Mouse (Mus musculus) bone marrow, adult 2 months (tissue): ENCODE results near the gene Ttc30a2. TPM values are rescaled to one million over a fixed set of nuclear protein-coding genes. Genes with fewer than 3 reads are reported as not detected.
"Not testable (repeated sequence)": the region's sequence is repeated elsewhere in the genome, so short reads cannot be mapped to it uniquely, and the experiment has no call there.

Experiments
- H3K27ac ChIP-seq: fragments of 200-500 bp; 2 replicates; pipeline ENCODE4 v1.5.1; 2012; ENCODE audit warnings: low read depth, mild to moderate bottlenecking, control low read depth, inconsistent platforms, low read length; ENCODE audit not compliant: control insufficient read depth, poor library complexity, insufficient read depth
- H3K4me1 ChIP-seq: fragments of 200-500 bp; 2 replicates; pipeline ENCODE4 v1.6.1; 2011; ENCODE audit warnings: low read length; ENCODE audit not compliant: control insufficient read depth, insufficient read depth
- H3K4me3 ChIP-seq: fragments of 200-500 bp; replicated peaks from 2 replicates; pipeline ENCODE3; 2011; ENCODE audit warnings: mild to moderate bottlenecking, low read depth, low read length, control low read depth; ENCODE audit not compliant: control insufficient read depth
- CTCF ChIP-seq: fragments of 200-500 bp; IDR thresholded peaks from 2 replicates; pipeline ENCODE4 v1.5.1; 2011; ENCODE audit warnings: low read length, control low read depth; ENCODE audit not compliant: control insufficient read depth, insufficient read depth
- POLR2A ChIP-seq: fragments of 200-500 bp; IDR thresholded peaks from 2 replicates; pipeline ENCODE4 v1.6.1; 2011; ENCODE audit warnings: low read depth, mild to moderate bottlenecking, control low read depth, low read length, borderline replicate concordance; ENCODE audit not compliant: control insufficient read depth
- WGBS: fragments of 180-500 bp; shearing (Covaris S2); methylation state at CpG from one replicate; pipeline ENCODE4 v1.1.7; 2018; 5-methylcytosine and 5-hydroxymethylcytosine counted together
- polyA plus RNA-seq: library from polyadenylated mRNA; stranded (reverse); fragments of >200 nt; gene quantifications from 2 replicates; pipeline ENCODE4 v1.2.4, GENCODE M21; 2011; ENCODE audit warnings: low replicate concordance; ENCODE audit not compliant: missing spikeins, insufficient read depth, insufficient read length

The Ttc30a2 gene
- polyA plus RNA-seq, 1 experiment = not detected

- WGBS = 79% methylated on average over 8 of the region's 8 CpGs
- no peak for TF ChIP-seq CTCF
- TF ChIP-seq POLR2A = no peak
- H3K27ac ChIP-seq = no peak overlapping the region
- no peak overlapping the region for H3K4me3 ChIP-seq
- no peaks in the 10 kb centered on the region for H3K4me1 ChIP-seq
These were observed 27.3 kb downstream of the Ttc30a2 start for GRCm38 (mm10) chr2:75950685-75951084.

DNA sequence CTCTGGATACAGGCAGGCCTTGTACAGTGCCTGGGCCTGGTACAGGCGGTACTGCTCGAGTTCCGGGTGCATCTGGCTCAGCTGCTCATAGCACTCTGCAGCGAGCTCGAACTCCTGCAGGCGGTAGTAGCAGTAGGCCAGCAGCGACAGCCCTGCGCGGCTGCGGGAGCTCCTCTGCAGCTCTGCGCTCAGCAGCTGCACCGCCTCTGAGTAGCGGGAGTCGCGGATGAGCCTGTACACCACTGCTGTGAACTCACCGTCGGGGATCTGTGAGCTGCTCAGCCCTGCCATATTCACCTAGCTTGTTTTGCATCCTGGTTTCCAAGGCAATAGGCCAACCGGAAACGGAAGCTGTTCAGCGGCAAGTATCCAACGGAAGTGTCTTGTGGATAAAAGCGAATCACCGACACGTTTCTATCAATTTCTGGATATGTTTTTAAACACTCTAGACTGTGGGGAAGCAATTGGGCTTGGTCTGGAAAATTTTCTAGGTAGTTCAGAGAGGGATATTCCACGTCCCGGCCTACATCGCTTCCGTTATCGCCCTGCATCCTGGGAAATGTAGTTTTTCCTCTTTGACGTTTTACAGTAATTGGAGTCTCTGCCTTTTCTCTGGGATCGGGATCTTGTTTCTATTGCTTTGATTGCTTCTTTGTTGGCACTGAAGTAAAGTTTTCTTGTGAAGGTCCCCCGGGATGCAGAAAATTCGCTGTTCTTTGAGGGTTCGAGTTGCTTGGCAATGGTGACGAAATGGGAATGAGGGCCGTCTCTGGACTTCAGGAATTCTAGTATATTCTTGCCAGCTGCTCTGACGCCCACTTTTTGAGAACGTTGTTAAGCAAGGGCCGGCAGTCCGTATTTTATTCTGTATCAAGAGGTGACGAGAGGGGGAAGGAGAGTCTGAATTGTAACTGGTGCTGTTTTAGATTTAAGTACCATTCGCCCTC lies 39.6 kb downstream of the Ttc30a2 start, which contains the start of gene Ttc30b:
Ttc30b (minus strand) TSS at position 469 of the 947 bp plus-strand sequence.
- TF ChIP-seq CTCF (no peak), POLR2A (no peak)
- WGBS = 5% methylated on average over 42 of the region's 42 CpGs

DNA sequence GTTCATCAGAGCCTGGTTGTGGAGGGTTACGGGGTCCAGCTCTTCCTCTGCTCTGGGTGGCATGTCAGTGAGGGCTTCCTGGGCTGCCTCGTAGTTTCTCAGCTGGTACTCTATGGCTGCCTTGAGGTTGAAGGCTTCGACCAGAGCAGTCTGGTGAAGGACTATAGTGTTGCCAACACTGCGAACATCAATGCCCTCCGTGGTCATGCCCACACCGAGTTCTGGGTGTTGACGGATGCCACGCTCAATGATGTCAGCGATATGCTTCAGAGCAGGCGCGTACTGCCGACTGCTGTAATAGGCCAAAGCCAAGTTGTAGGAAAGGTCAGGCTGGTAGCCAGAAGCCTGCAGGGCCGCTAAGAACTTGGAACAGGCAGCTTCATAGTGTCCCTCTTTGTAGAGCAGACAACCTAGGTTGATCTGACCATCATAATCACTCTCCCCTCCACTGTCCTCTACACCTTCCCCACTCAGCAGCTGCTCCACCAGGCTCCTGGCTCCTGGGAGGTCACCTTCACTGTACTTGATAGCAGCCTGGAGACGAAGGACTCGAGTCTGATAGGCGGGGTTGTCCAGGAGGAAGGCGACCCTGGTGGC lies 40.4 kb downstream of the Ttc30a2 start:
- H3K4me3 ChIP-seq, H3K4me1 ChIP-seq, H3K27ac ChIP-seq: not testable (repeated sequence)
- 78% methylated on average over 15 of the region's 17 CpGs for WGBS

More for the DNA sequence above, 39.6 kb downstream of the Ttc30a2 start, which contains the start of gene Ttc30b:
- H3K27ac ChIP-seq = no peak within 1 kb of the TSS
- no peaks in the 10 kb centered on the region; the same call in 1 of the 2 replicates for H3K4me1 ChIP-seq
- peak within 1 kb of the TSS; percentile 72 for H3K4me3 ChIP-seq

- 74% methylated on average over 2 of the region's 2 CpGs for WGBS
- H3K4me3 ChIP-seq, H3K27ac ChIP-seq, H3K4me1 ChIP-seq: not testable (repeated sequence)
These were observed 41.3 kb downstream of the Ttc30a2 start for GRCm38 (mm10) chr2:75936685-75937084.

DNA sequence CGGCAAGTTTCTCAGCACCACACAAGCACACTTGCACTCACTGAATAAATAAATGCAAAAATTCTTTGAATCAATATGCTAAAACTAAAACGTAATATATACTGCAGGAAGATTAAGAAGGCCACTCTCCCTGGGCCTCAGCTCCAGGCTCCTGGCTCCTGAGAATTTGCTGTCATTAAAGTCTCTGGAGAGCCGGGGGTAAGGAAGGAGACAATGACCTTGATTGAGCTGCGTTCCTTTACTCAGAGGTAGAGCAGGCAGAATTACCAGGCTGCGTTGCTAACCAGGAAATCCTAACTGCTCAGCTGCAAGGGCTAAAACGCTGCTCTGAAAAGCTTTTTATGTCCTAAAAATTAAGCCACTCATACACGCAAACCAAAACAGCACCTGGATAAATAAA lies 44.4 kb downstream of the Ttc30a2 start:
- H3K27ac ChIP-seq = no peak overlapping the region
- no peak overlapping the region for H3K4me3 ChIP-seq
- H3K4me1 ChIP-seq = no peaks in the 10 kb centered on the region; the same call in 1 of the 2 replicates
- 69% methylated on average over 7 of the region's 7 CpGs for WGBS
- TF ChIP-seq POLR2A (no peak), CTCF (no peak)

GRCm38 (mm10) chr2:75930941-75931340 lies 47.0 kb downstream of the Ttc30a2 start:
- Histone ChIP-seq H3K4me1 (no peaks in the 10 kb centered on the region), H3K27ac (no peak overlapping the region), H3K4me3 (no peak overlapping the region)
- TF ChIP-seq CTCF (no peak), POLR2A (no peak)
- 88% methylated on average over 2 of the region's 2 CpGs for WGBS

DNA sequence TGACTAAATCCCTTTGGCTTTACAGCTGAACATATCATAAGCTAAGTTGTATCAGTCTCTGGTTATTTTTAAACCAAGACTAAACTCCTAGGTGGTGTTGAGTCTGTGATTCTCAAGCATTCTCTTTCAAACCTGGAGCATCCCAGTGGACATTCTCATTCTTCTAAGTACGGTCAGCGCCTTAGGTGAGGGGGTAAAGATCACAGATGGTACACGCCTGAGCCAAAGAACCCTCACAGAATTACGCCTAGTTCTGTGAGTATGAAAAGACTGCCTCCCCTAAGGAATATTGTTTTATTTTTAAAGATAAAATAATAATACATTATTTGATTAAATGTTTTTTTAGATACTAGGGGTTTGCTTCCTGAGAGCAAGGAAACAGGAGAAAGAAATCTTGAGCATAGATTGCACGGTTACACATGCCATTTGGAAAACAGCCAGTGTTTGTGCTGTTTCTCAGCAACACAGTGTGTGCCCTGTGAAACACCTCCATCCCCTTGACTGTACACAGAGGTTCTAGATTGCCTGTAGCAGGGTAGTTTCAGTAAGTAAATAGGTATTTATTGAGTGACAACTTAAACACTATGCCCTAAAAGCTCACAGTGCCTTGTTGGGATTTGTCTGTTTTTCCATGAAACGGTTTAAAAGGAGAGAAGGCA lies 48.1 kb downstream of the Ttc30a2 start:
- WGBS = 93% methylated on average over 6 of the region's 6 CpGs
- no peaks in the 10 kb centered on the region for H3K4me1 ChIP-seq
- TF ChIP-seq POLR2A (no peak), CTCF (no peak)
- H3K4me3 ChIP-seq = no peak overlapping the region
- no peak overlapping the region for H3K27ac ChIP-seq

DNA sequence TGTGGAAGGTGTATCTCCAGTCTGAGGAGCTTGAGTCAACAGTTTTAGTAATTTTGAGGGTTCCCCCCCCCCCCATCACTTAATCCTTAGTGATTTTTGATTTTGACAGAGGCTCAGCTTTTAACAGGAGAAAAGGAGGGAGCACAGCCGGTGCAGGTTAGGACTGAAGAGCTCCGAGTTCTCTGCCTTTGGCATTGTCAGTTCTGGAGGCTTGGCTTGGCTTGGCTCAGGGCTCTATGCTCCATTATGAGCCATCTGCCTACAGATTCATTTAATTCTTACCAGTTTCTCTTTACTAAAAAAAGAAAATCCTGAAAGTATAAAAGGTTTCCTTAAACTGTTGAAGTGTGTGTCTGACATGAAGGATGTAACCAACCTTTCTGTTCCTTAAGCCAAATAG lies 48.8 kb downstream of the Ttc30a2 start:
- TF ChIP-seq CTCF (no peak), POLR2A (no peak)
- Histone ChIP-seq H3K4me1 (no peaks in the 10 kb centered on the region), H3K4me3 (no peak overlapping the region), H3K27ac (no peak overlapping the region)
- WGBS = 90% methylated on average over 2 of the region's 2 CpGs
